Mouse (Mus musculus) spleen, adult 2 months (tissue): ENCODE results near the gene Mettl22. TPM values are rescaled to one million over a fixed set of nuclear protein-coding genes. Genes with fewer than 3 reads are reported as not detected.

ENCODE experiments used
- DNase-seq, 2 experiments: peaks; one replicate each; pipeline versions ENCODE4 v3.0.0 to v3.0.0-alpha.2; 2012 to 2021; ENCODE audit warnings: low spot score in 2 of 2, low read depth in 1 of 2
- H3K27ac ChIP-seq: fragments of 200-500 bp; 2 replicates; pipeline ENCODE4 v1.5.1; 2012; ENCODE audit warnings: low read length, inconsistent platforms; ENCODE audit not compliant: insufficient read depth
- H3K27me3 ChIP-seq: fragments of 200-500 bp; 2 replicates; pipeline ENCODE4 v1.6.1; 2012; ENCODE audit warnings: mild to moderate bottlenecking, moderate library complexity, low read length, inconsistent platforms; ENCODE audit not compliant: control insufficient read depth, insufficient read depth
- H3K36me3 ChIP-seq: fragments of 200-500 bp; 2 replicates; pipeline ENCODE4 v1.6.1; 2012; ENCODE audit warnings: mild to moderate bottlenecking, low read length, inconsistent platforms; ENCODE audit not compliant: control insufficient read depth, insufficient read depth
- H3K4me1 ChIP-seq: fragments of 200-500 bp; 2 replicates; pipeline ENCODE4 v1.6.1; 2011; ENCODE audit warnings: inconsistent platforms; ENCODE audit not compliant: control insufficient read depth, insufficient read depth, insufficient read length
- H3K4me3 ChIP-seq: fragments of 200-500 bp; 2 replicates; pipeline ENCODE4 v1.5.1; 2011; ENCODE audit warnings: mild to moderate bottlenecking, inconsistent platforms; ENCODE audit not compliant: insufficient read depth, insufficient read length; ENCODE audit errors: extremely low read depth
- CTCF ChIP-seq: fragments of 200-500 bp; IDR thresholded peaks from 2 replicates; pipeline ENCODE4 v1.5.1; 2011; ENCODE audit warnings: mild to moderate bottlenecking, inconsistent platforms; ENCODE audit not compliant: insufficient read depth, insufficient read length, insufficient replicate concordance; ENCODE audit errors: extremely low read depth
- POLR2A ChIP-seq: fragments of 200-500 bp; IDR thresholded peaks from 2 replicates; pipeline ENCODE4 v1.6.1; 2011; ENCODE audit warnings: low read depth, low read length, inconsistent platforms
- WGBS: fragments of 180-500 bp; shearing (Covaris S2); methylation state at CpG from one replicate; pipeline ENCODE4 v1.1.7; 2018; 5-methylcytosine and 5-hydroxymethylcytosine counted together
- polyA plus RNA-seq: library from polyadenylated mRNA; depleted of rRNA; stranded (reverse); fragments of >200 nt; gene quantifications from 2 replicates; pipeline ENCODE4 v1.2.3, GENCODE M21; 2012

Mettl22 gene
- polyA plus RNA-seq, 1 experiment = 16.8 TPM

DNA sequence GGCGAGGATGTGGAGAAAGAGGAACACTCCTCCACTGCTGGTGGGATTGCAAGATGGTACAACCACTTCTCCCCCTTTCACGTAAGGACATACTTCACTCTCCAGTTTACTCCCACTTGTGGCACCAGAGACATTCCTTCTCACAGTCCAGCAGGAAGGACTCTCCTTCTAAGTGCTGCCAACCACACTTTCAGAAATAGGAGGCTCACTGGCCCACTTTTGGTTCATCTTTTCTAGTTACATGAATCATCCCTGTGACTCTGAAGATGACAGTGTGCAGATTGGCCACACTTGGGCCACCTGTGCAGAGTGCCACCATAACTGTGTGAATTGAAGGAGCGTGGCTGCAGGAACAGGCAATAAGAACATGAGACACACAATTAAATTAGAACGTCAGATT lies 41.1 kb upstream of the Mettl22 start:
- no peak for DNase-seq
- Histone ChIP-seq H3K27me3 (0 out of 2 replicates have a peak, but pooled peaks cover 1% of the 10 kb centered on the region), H3K4me1 (no peaks in the 10 kb centered on the region), H3K4me3 (no peak overlapping the region), H3K36me3 (no peaks in the 10 kb centered on the region), H3K27ac (no peak overlapping the region)
- WGBS = 82% methylated on average over 4 of the region's 4 CpGs
- TF ChIP-seq CTCF = no peak
- TF ChIP-seq POLR2A = no peak

DNA sequence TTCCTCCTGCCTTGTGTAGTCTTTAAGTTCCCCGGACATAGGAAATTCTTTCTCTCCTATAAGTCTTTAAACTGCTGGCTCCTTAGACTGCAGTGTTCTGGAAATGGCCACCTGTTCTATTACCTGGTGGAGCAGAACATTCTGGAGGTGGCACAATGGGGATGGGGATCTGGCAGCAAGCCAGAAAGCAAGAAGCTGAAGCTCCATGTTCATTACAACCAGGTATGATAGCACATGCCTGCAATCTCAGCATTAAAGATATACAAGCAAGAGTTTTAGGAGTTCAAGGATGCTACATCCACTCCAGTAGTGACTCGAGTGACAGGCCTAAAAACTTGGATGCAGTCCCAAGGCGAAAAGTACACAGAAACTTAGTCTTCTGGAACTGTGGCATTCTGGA lies 38.0 kb upstream of the Mettl22 start:
- WGBS = 88% methylated on average over 3 of the region's 3 CpGs

DNA sequence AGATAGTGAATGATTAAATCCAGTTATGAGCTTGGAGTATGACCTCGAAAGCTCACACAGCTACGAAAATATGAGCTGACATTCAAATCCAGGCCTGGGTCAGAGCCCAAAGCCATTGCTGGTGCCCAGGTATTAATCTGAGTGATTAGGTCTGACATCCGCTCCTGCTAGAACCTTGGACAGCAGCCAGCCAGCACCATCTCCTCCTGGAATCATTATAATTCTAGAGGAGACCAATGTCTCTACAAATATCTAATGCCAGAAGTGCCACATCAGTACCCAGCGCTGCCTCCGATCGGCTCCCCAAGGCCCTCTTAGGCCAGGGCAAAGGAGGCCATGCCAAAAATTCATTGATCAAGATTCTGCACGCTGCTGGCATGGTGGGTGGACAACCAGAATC lies 25.7 kb upstream of the Mettl22 start:
- Histone ChIP-seq H3K27me3 (no peaks in the 10 kb centered on the region), H3K4me3 (no peak overlapping the region), H3K27ac (no peak overlapping the region), H3K4me1 (no peaks in the 10 kb centered on the region), H3K36me3 (no peaks in the 10 kb centered on the region)
- DNase-seq = no peak
- TF ChIP-seq POLR2A = no peak
- TF ChIP-seq CTCF = no peak
- WGBS = 83% methylated on average over 7 of the region's 7 CpGs

More for the DNA sequence above, 38.0 kb upstream of the Mettl22 start:
- no peak overlapping the region for H3K4me3 ChIP-seq
- H3K27ac ChIP-seq = no peak overlapping the region
- no peaks in the 10 kb centered on the region for H3K27me3 ChIP-seq
- no peaks in the 10 kb centered on the region for H3K36me3 ChIP-seq
- no peaks in the 10 kb centered on the region for H3K4me1 ChIP-seq
- TF ChIP-seq CTCF (no peak), POLR2A (no peak)
- no peak for DNase-seq

DNA sequence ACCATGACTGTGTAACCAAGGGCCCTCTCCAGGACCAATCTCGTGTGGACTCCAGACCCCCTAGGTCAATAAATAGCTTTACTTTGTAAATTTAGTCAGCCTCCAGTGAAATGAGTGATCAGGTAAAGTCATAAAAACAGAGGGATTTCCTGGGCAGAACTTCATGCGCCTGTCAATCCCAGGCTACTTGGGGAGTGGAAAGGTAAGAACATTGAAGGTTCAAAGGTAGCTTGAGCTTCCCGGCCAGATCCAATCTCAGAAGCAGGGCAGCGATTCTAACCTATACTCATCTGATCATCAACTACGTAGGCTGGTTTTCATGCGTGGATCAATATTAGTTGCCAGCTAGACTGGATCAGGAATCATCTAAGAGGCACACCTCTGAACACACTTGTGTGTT lies 24.3 kb upstream of the Mettl22 start:
- WGBS = 88% methylated on average over 6 of the region's 6 CpGs

DNA sequence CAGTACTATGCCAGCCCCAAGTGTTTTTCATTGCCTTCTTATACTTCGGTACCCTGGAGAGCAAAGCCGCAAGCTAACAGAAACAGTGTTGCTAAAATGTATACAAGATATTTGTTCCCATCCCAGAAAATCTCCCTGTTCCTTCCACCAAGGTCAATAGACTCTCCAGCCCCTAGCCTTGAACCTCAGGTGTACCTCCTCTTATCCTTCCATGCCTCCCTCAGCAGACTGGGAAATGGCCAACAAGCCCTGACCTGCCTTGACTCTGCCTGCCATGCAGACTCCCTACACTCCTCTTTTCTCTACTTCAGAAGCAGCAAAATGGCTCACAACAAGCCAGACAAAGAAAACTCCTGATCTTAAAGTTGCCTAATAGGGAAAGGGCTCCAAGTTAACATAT lies 17.3 kb upstream of the Mettl22 start:
- H3K27ac ChIP-seq = no peak overlapping the region
- H3K4me1 ChIP-seq = no peaks in the 10 kb centered on the region; the same call in 1 of the 2 replicates
- TF ChIP-seq CTCF = no peak
- TF ChIP-seq POLR2A = no peak
- no peak for DNase-seq
- WGBS = 98% methylated on average over 2 of the region's 2 CpGs
- H3K36me3 ChIP-seq = no peaks in the 10 kb centered on the region
- no peaks in the 10 kb centered on the region for H3K27me3 ChIP-seq
- H3K4me3 ChIP-seq = no peak overlapping the region

More for the DNA sequence above, 24.3 kb upstream of the Mettl22 start:
- Histone ChIP-seq H3K27me3 (no peaks in the 10 kb centered on the region), H3K4me3 (no peak overlapping the region), H3K36me3 (no peaks in the 10 kb centered on the region), H3K27ac (no peak overlapping the region), H3K4me1 (no peaks in the 10 kb centered on the region)
- no peak for DNase-seq
- TF ChIP-seq POLR2A (no peak), CTCF (no peak)

DNA sequence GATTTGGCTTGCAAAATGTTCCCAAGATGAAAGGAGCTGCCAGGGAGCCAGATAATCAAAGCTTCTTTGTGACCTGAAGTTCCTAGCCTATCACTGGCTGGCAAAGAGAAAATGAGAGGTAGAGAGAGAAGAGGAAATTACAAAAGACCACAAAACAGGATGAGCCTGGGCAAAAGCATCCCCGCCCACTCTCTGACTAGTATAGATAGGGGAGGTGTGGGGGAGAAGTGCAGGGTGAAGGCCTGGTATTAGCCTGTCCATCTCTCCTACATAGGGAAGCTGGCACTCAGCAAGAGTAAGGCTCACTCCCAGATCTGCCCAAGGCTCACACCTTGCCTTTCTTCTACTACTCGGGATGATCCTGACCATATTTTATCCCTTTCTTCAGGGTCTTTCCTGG lies 15.4 kb upstream of the Mettl22 start:
- H3K27ac ChIP-seq = no peak overlapping the region
- H3K4me3 ChIP-seq = no peak overlapping the region
- H3K27me3 ChIP-seq = no peaks in the 10 kb centered on the region
- TF ChIP-seq POLR2A = no peak
- TF ChIP-seq CTCF = no peak
- DNase-seq = no peak
- H3K4me1 ChIP-seq = no peaks in the 10 kb centered on the region; the same call in 1 of the 2 replicates
- H3K36me3 ChIP-seq = no peaks in the 10 kb centered on the region
- WGBS = 8% methylated on average over 2 of the region's 2 CpGs

DNA sequence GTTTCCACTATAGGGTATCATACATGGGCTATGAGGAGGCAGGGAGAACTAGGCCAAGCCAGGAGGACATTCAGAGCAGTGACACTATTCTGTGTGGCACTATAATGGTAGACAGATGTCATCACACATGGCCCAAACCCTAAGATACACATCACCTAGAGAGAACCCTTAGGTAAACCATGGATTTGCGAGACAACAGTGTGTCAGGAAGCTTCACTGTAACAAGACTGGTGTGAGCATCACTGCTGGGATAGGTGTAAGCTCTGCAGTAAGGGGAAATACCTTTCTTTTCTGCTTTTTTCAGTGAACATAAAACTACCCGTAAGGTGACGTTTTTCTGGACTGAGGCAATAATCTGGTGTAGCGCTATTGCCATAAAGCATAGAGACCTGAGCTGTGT lies 12.2 kb upstream of the Mettl22 start:
- 95% methylated on average over 4 of the region's 4 CpGs for WGBS
- Histone ChIP-seq H3K4me3 (no peak overlapping the region), H3K27me3 (no peaks in the 10 kb centered on the region), H3K27ac (no peak overlapping the region), H3K36me3 (no peaks in the 10 kb centered on the region), H3K4me1 (no peaks in the 10 kb centered on the region; the same call in 1 of the 2 replicates)
- DNase-seq = no peak
- TF ChIP-seq CTCF (no peak), POLR2A (no peak)
